Mouse (Mus musculus) CH12.LX (cell line): ENCODE data around the gene Crygf.

Experiments used
- CTCF ChIP-seq, 2 experiments: IDR thresholded peaks in 1 of 2; conservative IDR thresholded peaks in 1 of 2; 2 replicates each; pipeline ENCODE4 v1.5.1; 2011 to 2012; ENCODE audit warnings: low read depth in 2 of 2, low read length in 2 of 2, improper control_type of control experiment in 1 of 2, inconsistent platforms in 1 of 2, mild to moderate bottlenecking in 1 of 2, moderate library complexity in 1 of 2
- GABPA ChIP-seq: IDR thresholded peaks from 2 replicates; pipeline ENCODE4 v1.6.1; 2012; ENCODE audit warnings: low read depth, low read length, improper control_type of control experiment, inconsistent platforms; ENCODE audit not compliant: insufficient replicate concordance
- MAFK ChIP-seq: IDR thresholded peaks from 2 replicates; pipeline ENCODE4 v1.6.1; 2011; ENCODE audit warnings: low read length, improper control_type of control experiment; ENCODE audit not compliant: insufficient replicate concordance
- NRF1 ChIP-seq: IDR thresholded peaks from 2 replicates; pipeline ENCODE4 v1.6.1; 2014; ENCODE audit warnings: low read depth, mild to moderate bottlenecking, inconsistent platforms, low read length, improper control_type of control experiment, moderate library complexity
- RCOR1 ChIP-seq: conservative IDR thresholded peaks from 2 replicates; pipeline ENCODE4 v1.6.1; 2012; ENCODE audit warnings: low read depth, mild to moderate bottlenecking, inconsistent platforms, low read length, improper control_type of control experiment

GRCm38 (mm10) chr1:65932091-65932812 is 5.9 kb downstream of the Crygf start:
- TF ChIP-seq GABPA = no peak
- TF ChIP-seq CTCF (conservative IDR thresholded peaks at IDR 0.05 in 1 of 2, IDR thresholded peaks at IDR 0.05 in 1 of 2; ENCODE audit: low read depth in 2 of 2, low read length in 2 of 2) = no peak
- no peak for TF ChIP-seq RCOR1
- no peak for TF ChIP-seq MAFK
- no peak for TF ChIP-seq NRF1
